Mouse (Mus musculus) cerebellum, adult 11 months (tissue): ENCODE results near the gene Foxp1.

Experiments
- DNase-seq: peaks from one replicate; pipeline ENCODE4 v3.0.0; 2022

Foxp1 gene

DNA sequence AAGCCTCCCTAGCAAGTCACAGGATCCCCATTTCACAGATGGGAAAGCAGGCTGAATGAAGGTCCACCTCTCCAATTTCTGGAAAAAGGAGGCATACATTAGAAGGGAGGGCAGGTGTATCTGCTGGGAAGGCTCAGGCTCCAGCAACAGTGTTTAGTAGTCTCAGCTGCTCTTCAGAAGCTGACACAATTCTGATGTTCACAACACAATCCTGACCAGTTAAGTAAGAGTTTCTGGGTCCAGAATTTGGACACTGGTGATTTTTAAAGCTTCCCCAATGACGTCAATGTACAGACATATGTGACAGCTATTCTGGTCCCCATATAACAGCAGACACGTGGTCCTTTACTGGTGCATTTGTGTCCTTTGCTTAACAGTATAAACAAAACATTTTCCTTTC is 169.1 kb downstream of the Foxp1 start:
- DNase-seq, result no peak

DNA sequence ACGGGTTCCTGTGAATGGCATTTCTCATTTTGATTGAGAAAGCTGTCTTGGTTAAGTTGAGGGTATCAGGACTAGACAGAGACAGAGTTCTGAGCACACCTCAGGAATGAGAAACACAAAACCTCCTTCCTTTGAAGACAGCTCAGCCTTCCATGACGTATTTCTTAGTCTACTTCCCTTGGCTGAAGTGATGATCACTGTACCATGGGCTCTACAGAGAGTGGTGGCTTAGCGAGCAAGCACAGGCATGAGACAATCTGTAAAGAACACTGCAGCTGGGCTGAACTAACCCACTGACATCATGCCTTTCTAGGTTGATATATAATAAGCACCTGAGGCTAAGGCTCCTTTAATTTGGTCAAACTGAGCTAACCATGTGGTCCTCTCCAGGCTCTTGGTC is 172.0 kb downstream of the Foxp1 start:
- DNase-seq, result no peak

DNA sequence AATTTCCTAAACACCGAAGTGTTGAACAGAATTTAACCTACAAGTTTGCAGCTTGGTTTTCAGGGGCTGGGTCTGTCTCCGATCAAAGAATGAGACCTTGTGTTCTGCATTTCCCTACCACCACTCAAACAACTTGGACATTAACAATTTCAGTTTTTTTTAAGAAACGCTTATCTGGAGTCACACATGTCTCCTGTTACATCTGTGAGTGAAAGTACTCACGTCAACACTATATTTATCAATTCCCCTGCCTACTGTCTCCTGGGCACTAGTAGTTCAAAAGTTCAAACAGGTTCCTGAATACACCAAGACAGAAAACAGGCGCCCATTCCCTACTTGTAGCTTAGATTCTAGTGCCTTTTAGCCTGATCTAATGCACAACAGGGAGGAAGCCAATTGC is 172.4 kb downstream of the Foxp1 start:
- no peak for DNase-seq

DNA sequence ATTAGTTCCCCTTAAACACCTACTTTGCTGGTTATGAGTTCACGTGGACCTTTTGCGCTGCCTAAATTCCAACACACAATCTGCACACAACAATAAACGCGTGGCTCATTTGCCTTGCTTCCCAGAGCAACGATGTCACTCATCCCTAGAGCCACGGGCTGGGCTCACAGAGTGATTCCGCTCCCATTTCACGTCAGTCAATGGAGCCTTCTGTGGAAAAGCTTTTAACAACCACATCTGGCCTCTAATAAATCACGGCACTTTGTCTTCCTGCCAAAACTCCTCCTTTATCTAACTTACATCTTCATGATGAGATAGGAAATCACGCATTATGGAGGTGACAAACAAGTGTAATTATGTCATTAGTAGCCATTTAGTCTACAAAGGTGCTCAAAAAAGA is 174.7 kb downstream of the Foxp1 start:
- DNase-seq, result no peak

DNA sequence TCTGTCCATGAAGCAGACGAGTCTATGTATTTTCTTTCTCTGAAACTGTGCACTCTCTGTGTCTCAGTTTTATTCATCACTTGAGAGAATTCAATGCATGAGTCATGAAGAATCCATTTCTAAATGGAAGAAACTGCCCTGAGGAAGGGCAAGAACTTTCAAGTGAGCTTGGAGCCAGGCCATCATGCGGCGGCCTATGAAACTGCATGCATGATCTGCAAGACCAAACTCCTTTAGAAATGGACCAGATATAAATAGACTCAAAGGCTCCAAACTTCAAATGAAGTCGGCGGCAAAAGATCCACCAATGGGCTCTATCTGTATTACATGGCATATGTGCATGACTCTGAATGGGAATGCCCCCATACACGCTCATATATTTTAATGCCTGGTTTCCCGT is 177.6 kb downstream of the Foxp1 start:
- no peak for DNase-seq

DNA sequence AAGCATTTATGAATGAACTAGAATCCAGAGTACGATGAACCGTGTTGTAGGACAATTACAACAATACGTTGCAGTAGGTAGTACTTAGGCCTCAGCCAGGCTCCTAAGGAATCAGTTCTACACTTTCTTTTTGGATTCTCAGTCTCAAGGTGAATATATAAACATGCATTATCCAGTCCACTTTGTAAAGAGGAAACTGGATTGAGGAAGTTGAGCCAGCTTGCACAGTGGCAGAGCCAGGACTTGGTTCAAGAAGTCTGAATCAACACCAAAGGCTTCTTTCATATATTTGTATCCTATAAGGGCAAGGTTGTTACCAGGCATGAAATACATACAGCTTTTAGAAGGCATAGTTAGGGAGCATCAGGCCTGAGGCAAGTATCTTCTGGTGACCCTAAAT is 178.2 kb downstream of the Foxp1 start:
- no peak for DNase-seq

DNA sequence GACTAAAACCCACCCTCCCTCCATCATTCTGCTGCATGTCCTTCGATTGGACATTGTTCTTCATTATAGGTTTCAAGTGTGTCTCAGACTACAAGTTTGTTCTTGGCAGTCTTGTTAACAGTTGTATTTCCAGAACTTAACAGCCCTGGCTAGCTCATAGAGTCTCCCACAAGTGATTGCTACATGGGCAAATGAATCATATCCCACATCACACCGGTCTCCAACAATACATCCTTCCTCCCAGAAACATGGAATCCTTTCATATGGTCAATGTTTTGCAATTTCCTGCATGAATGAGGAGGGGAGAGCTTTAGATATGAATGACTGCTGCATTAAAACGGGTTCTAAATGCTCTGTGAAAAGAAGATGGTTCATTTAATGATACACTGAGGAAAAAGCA is 178.7 kb downstream of the Foxp1 start:
- DNase-seq, result no peak

DNA sequence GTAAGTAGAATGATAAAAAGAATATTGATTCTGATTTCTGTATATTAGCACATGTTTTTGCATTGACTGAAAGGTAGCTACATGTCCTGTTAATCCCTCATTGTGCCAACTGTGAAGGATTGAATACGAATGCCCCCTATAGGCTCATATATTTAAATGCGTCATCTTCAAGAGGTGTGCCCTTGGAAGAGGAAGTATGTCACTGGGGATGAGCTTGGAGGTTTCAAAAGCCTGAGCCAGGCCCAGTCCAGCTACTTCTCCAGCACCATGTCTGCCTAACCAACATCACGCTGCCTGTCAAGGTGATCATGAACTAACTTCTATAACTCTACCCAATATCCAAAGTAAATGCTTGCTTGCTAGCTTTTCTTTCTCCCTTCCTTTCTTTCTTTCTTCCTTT is 180.1 kb downstream of the Foxp1 start:
- no peak for DNase-seq

DNA sequence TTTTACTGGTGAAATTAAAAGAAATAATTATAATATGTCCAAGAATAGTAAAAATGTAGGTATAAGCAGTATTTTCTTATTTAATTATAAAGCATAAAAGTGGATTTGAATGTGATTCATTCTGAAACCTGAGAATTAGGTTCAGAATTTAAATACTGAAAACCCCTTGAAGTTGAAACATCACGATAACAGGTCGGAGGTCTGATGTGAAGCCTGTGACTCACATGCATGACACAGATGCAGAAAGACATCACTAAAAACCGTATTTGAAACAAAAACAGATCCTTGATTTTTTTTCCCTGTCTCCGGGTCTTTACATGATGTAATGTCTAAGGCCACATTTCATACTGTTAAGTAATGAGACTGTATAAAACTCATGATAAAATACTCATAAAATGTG is 181.6 kb downstream of the Foxp1 start:
- DNase-seq, result no peak

DNA sequence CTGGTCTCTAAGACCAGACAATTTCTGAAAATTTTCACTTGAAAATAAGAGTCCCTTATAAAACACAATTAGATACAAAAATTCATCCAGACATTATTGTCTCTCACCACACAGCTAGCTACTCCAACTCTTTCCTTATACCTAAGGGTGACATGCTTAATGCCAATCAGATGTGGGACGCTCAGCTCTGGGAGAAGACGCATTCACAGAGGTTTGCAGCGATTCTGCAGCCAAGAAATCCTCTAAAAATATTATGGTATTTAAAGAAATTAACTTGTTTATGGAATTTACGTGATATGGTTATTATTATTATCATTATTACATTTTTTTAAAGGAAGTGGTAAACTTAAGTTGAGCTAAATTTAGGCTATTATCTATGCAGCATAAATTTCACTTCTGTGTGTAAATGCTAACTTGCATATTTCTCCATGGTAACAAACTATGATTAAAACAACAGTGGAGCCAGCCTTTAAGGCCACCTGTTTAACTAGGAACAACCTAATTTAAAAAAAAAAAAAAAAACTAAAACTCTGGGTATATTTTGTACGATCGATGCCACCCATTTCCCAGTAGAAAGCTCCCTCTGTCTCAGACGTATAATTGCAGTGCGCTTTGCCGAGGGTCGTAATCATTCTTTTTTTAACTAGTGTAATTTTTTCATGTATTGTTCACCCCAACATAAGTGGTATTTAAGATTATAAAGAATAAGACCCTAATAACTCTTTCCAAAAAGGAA is 182.4 kb downstream of the Foxp1 start:
- no peak for DNase-seq

DNA sequence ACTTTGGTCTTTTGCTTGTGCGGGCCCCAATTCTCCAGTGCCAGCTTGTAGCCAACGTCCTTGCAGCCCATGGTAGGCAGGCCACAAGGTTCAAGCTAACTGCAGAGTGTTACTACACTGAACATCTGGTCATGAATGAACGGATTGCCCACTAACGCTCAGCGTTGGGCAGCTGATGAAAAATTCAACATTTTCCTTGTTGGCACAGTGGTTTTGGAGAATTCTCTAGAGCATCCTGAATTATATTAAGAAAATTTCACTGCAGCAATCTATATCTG is 183.2 kb downstream of the Foxp1 start:
- no peak for DNase-seq

DNA sequence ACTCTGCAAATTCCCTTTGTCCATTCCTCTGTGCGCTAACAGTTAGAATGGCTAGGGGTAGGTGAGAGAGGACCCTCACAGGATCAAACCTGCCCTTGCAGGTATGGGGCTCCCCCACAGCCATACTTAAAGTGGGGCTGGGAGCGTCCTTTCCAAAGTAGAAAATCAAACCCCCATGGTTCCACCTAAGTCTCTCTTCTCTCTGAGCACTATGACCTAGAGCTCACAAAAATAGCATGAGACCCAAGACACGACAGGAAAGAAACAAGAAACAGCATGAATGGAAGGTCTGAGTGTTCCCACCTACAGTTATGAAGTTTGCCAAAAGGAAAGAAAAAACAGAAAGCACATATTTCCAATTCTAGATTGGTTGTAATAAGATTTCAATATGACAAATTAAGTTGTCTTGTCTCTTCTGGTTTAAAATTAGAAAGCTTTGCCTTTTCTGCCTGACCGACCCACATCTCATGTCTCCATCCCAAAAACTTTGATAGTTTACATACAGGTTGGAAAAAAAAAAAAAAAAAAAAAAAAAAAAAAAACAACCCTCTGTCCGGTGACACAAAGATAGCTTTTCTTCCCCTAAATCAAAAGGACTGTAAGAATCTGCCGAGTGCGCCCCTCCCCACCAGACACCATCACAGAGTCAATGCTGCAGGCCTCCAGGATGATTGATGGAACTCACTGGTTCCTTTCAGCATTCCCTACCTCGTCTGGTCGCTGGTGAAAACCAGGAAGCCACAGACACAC is 183.8 kb downstream of the Foxp1 start:
- DNase-seq, result no peak

DNA sequence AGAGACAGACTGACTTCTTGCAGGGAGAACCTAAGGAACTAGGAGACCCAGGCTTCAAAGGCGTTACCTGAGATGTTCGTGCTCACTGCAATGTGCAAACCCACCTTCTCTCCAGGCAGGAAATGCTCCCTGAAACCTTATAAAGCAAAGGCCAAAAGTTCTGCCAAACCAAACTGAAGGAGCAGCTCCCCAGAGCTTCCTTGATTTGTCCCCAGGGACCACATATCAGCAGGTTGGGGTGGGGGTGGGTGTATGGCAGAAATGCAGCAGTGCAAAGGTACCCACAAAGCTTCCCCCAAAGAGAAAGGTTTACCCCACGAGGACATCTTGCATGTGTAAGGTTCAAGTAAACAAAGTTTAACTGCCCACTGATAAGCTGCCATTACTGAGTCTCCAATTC is 184.3 kb downstream of the Foxp1 start:
- no peak for DNase-seq

DNA sequence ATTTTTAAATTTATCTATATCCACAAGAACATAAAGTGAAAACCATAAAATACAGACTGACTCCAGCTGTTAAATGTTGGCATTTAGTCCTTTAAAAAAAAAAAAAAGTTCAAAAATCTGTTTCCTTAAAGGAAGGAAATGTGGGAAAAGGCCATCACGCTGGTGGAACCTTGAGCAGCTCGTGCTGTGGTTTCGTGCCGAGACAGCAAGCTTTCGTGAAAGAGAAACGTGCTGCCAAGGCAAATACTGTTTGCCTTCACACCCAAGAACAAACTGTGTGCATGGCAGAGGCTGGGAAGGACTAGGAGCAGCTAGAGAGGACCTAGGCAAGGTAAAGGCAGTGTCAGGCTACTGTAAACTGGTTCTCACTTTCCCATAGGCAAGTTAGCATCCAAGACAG is 184.9 kb downstream of the Foxp1 start:
- no peak for DNase-seq

DNA sequence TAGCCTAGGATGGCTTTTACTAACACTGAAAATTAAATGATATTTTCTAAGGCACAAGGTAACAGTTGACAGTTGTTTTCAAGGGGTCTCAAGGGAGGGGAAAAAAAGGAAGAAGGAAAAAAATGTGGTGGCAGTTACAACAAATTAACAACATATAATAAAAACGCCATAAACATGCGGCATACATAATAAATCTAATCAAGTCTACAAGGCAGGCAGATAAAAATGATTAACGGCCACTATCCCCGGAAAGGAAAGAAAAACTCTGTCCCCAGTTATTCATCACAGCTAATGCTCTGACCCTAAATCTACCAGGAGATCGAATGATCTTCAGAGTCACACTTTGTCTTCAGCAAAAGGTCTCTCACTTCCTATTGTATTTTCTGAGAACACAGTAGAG is 186.3 kb downstream of the Foxp1 start:
- DNase-seq, result no peak

DNA sequence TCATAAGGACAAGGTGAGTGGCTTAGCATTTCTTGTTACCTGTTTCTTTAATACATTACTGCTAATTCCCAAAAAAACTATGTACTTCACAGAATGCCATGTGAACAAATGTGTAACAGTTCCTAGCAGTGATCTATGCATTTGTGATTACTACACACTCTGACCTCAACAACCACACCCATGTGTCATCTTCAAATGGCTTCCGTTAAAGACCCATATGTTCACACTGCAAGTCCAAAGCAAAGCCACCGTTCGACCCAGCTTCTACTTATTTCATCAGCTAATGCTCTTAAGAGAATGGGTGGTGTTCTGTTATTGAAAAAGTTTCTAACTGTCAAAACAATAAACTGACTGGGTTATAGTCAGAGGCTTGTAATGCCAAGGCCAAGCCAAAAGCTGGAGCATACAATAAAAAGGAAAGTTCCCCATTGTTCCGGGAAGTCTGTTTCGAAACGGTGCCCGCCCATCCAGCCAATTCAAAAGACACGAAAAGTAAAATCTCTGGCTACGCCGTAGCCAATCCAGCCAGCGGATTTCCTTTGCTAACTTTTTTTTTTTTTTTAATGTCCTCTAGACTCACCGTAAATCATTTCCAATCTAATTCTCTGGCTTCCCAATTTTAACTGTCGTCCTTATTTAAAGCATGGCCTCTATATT is 187.2 kb downstream of the Foxp1 start:
- no peak for DNase-seq

DNA sequence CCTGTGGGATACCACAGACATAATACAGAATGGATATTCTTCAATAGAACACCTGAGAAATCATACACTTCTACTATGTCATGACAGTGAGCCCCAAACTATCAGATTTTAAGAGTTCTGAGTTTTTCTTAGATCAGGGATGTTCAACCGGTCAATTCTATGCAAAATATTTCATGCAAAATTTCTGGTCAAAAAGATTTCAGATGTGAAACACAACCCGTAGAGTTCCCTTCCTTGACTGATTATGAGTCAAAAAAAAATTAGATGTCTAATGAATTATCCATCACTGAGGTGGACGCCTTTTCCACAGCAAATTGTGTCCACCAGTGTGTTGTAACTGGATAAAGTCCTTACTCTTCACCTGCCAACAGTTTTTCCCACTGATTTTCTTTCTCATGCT is 188.3 kb downstream of the Foxp1 start:
- DNase-seq, result no peak

DNA sequence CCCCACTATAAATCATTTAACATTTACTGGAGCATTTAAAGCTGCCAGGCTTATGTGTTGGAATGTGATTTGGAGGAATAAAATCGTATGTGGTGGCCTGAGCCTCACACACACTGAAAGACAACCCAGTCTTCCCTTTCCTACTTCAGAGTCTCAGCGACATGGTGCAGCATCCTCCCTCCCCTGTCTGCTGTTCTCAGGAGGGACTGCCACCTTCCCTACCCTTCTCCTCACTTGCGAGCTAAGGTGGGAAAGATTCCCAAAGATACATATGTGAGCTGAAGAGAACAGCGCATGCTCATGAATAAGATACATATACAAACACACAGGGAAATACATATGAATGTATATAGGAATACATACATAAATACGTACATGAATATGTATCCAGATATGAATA is 189.4 kb downstream of the Foxp1 start:
- no peak for DNase-seq

DNA sequence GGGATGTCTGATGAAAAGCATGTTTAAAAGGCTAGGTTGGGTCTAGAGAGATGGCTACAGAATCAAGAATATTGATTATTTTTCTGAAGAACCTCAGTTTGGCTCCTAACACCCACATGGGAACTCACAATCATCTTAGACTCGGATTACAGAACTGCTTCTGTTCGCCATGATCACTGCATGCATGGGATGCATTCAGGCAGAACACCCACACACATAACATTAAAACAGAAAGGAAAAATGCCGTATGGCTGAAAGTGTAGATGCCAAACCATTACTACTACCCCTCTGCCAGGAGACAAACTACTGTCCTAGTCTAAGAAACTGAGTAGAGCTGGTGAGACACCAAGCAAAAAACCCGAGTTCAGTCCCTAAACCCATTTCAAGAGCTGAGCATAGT is 192.4 kb downstream of the Foxp1 start:
- no peak for DNase-seq

DNA sequence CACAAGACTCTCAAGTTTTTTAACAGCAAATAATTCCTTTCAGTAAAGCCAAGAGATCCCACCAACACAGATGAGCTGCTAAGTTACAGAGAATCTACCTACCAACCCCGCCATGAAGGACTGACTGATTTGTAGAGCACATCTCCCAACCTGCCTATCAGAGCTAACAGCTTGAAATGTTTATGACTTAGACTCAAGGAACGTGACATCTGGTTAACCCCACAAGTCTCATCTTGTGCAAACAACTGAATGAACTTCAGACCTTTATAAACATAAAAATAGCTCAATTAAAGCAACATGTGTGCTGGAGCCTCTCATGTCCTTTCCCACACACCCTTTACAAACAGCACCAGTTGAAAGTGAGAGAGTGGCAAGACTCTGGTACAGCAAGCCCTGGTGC is 193.9 kb downstream of the Foxp1 start:
- DNase-seq, result no peak

DNA sequence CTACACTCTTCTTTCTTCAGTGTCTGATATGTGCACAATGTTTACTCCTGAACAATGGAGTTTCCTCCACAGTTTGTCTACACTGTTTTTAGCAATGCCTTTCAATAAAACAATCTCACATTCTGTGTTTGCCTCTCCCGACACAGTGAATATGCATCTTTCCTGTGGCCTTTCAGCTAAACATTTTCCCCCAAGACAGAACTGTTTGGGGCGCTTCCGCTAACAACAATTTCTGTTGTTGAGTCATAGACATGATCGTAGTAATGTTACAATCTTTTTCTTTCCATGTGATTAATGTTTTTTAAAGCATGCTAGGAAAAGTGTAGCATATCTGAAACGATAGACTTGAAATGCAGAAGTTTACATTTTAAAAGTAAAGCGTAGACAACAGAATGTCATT is 194.4 kb downstream of the Foxp1 start:
- DNase-seq, result no peak

DNA sequence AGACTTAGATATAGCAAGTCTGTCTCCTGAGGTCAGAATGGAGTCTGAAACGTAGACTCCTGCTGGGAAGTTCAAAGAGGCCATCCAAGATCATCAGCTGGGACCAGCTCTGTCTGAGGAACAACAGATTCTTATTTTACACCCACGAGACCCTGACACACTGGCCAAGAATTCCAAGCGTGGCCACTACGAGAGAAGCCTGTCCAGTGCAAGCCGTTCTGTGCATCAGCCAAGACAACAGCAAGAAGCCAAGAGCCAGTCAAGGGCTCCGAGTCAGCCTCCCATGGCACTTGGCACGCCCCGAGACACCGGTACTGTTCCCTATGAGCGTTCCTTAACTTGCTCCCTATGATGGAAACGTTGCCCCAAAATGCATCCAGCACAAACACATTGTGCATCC is 194.8 kb downstream of the Foxp1 start:
- no peak for DNase-seq

DNA sequence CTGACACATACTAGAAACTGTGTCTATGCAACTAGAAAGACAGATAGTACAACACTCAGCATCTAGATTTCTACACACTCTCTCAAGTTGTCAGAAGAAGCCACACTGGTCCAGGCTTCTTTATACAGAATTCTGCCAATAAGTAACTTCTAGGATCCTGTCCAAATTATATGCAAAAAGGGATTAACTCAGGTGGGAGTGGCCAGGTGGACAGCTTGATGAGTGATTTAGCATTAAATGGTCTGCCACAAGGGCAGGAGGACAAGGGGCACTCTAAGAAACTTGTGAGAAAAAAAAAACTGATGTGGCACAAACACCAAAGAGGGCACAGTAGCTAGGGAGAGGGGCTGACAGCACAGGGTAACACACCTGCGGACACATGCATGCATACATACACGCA is 196.6 kb downstream of the Foxp1 start:
- no peak for DNase-seq

DNA sequence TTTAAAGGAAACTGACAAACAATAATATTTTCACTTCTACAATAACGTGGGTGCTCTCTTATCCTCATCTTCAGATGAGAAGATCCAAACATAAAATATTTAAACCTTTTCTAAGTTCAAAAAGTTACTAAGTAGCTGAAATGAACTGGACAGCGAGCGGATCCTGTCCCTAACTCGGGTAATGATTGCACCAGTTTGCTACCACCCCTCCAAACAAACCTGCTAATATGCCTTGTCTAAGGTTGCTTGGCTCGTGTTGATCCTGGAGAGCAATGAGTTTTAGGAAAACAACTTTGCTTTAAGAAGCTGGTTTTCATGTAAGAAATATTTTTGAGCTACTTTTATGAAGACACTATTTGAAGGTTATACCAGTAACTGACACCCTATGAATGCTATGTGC is 197.1 kb downstream of the Foxp1 start:
- no peak for DNase-seq
